Mouse (Mus musculus) midbrain, embryonic 11.5 days (tissue): ENCODE data around the gene Senp2. TPM values are rescaled to one million over a fixed set of nuclear protein-coding genes. Genes with fewer than 3 reads are reported as not detected.
"Not testable (repeated sequence)": the region's sequence is repeated elsewhere in the genome, so short reads cannot be mapped to it uniquely, and the experiment has no call there.

Source experiments
- ATAC-seq: fragments of 200-750 bp; cut with Nextera tagmentation; 2 replicates; pipeline ENCODE4 v1.8.0; 2017; ENCODE audit warnings: moderate TSS enrichment, moderate library complexity; ENCODE audit not compliant: low FRiP score
- DNase-seq: peaks from one replicate; pipeline ENCODE4 v3.0.0; 2015; ENCODE audit warnings: low spot score; ENCODE audit errors: missing footprints
- H3K27ac ChIP-seq: fragments of 300-500 bp; sonication (generic); 2 replicates; pipeline ENCODE4 v1.5.1; 2014; ENCODE audit warnings: low read depth, low read length
- H3K27me3 ChIP-seq: fragments of 300-500 bp; sonication (generic); 2 replicates; pipeline ENCODE4 v1.6.1; 2014; ENCODE audit warnings: mild to moderate bottlenecking, low read length, moderate library complexity, mixed read lengths; ENCODE audit not compliant: control insufficient read depth, insufficient read depth
- H3K36me3 ChIP-seq: fragments of 300-500 bp; sonication (generic); 2 replicates; pipeline ENCODE4 v1.6.1; 2014; ENCODE audit warnings: mild to moderate bottlenecking, low read length, moderate library complexity, mixed read lengths; ENCODE audit not compliant: control insufficient read depth, insufficient read depth
- H3K4me1 ChIP-seq: fragments of 300-500 bp; sonication (generic); 2 replicates; pipeline ENCODE4 v1.6.1; 2014; ENCODE audit warnings: low read length; ENCODE audit not compliant: control insufficient read depth, insufficient read depth
- H3K4me2 ChIP-seq: fragments of 300-500 bp; sonication (generic); 2 replicates; pipeline ENCODE4 v1.6.1; 2014; ENCODE audit warnings: mild to moderate bottlenecking, moderate library complexity
- H3K4me3 ChIP-seq: fragments of 300-500 bp; sonication (generic); 2 replicates; pipeline ENCODE4 v1.5.1; 2014; ENCODE audit warnings: low read depth, low read length
- H3K9ac ChIP-seq: fragments of 300-500 bp; sonication (generic); 2 replicates; pipeline ENCODE4 v1.6.1; 2014; ENCODE audit warnings: low read length
- H3K9me3 ChIP-seq: fragments of 300-500 bp; sonication (generic); 2 replicates; pipeline ENCODE4 v1.6.1; 2016; ENCODE audit warnings: low read length; ENCODE audit not compliant: control insufficient read depth
- WGBS: fragments of 180-500 bp; shearing (Covaris S2); extraction: QIAGEN DNeasy Blood & Tissue Kit; methylation state at CpG from one replicate; pipeline ENCODE4 v1.1.7; 2014; 5-methylcytosine and 5-hydroxymethylcytosine counted together
- polyA plus RNA-seq: library from polyadenylated mRNA; unstranded; fragments of >200 nt; fragmentation: Nextera tagmentation; extraction: Ambion mirVana; gene quantifications from 2 replicates; pipeline ENCODE4 v1.2.1, GENCODE M21; 2014

The Senp2 gene
- polyA plus RNA-seq, 1 experiment from 2014 or later, result 62.8 TPM

GRCm38 (mm10) chr16:21984091-21984490 is 25.2 kb upstream of the Senp2 start:
- Histone ChIP-seq H3K36me3 (no peaks in the 10 kb centered on the region), H3K4me1 (no peaks in the 10 kb centered on the region), H3K27me3 (no peaks in the 10 kb centered on the region), H3K27ac (no peak overlapping the region), H3K9me3 (no peaks in the 10 kb centered on the region), H3K4me2 (no peak overlapping the region), H3K9ac (no peak overlapping the region), H3K4me3 (no peak overlapping the region)
- 81% methylated on average over 12 of the region's 12 CpGs for WGBS
- ATAC-seq (no peak), DNase-seq (no peak)

- Histone ChIP-seq H3K4me3 (no peak overlapping the region), H3K9me3 (no peaks in the 10 kb centered on the region), H3K9ac (no peak overlapping the region), H3K27ac (no peak overlapping the region), H3K4me2 (no peak overlapping the region), H3K4me1 (no peaks in the 10 kb centered on the region), H3K27me3 (no peaks in the 10 kb centered on the region), H3K36me3 (no peaks in the 10 kb centered on the region)
- DNase-seq (no peak), ATAC-seq (no peak)
- WGBS, result 48% methylated on average over 3 of the region's 3 CpGs
Observed at GRCm38 (mm10) chr16:21986191-21986590, 23.1 kb upstream of the Senp2 start.

GRCm38 (mm10) chr16:21987956-21988355 is 21.3 kb upstream of the Senp2 start:
- WGBS, result 75% methylated on average over 5 of the region's 5 CpGs
- Histone ChIP-seq H3K27ac (no peak overlapping the region), H3K4me1 (no peaks in the 10 kb centered on the region), H3K9ac (no peak overlapping the region), H3K36me3 (no peaks in the 10 kb centered on the region), H3K4me3 (no peak overlapping the region), H3K27me3 (no peaks in the 10 kb centered on the region), H3K9me3 (no peaks in the 10 kb centered on the region), H3K4me2 (no peak overlapping the region)
- DNase-seq (no peak), ATAC-seq (no peak)

GRCm38 (mm10) chr16:21990893-21991292 is 18.4 kb upstream of the Senp2 start:
- H3K4me2 ChIP-seq, ATAC-seq, H3K9ac ChIP-seq, H3K9me3 ChIP-seq, H3K36me3 ChIP-seq, H3K4me1 ChIP-seq, DNase-seq, H3K27ac ChIP-seq, H3K4me3 ChIP-seq, H3K27me3 ChIP-seq: not testable (repeated sequence)

- DNase-seq (no peak), ATAC-seq (no peak)
- Histone ChIP-seq H3K36me3 (no peaks in the 10 kb centered on the region), H3K9me3 (no peaks in the 10 kb centered on the region), H3K4me1 (no peaks in the 10 kb centered on the region), H3K4me3 (no peak overlapping the region), H3K27me3 (no peaks in the 10 kb centered on the region), H3K27ac (no peak overlapping the region), H3K9ac (no peak overlapping the region), H3K4me2 (no peak overlapping the region)
- 86% methylated on average over 2 of the region's 2 CpGs for WGBS
Observed at GRCm38 (mm10) chr16:21991774-21992173, 17.5 kb upstream of the Senp2 start.

- no peaks in the 10 kb centered on the region for H3K36me3 ChIP-seq
- ATAC-seq, result no peak
- no peaks in the 10 kb centered on the region for H3K9me3 ChIP-seq
- H3K9ac ChIP-seq, result no peak within 1 kb of the TSS
- H3K27me3 ChIP-seq, result no peaks in the 10 kb centered on the region
- H3K4me2 ChIP-seq, result peak within 1 kb of the TSS; percentile 31
- DNase-seq, result peak; percentile 87
- no peak within 1 kb of the TSS for H3K27ac ChIP-seq
- 17% methylated on average over 16 of the region's 16 CpGs for WGBS
- H3K4me3 ChIP-seq, result no peak within 1 kb of the TSS
- H3K4me1 ChIP-seq, result no peaks in the 10 kb centered on the region
Observed at GRCm38 (mm10) chr16:21995304-21995703, 14.0 kb upstream of the Senp2 start, which contains the start of gene Liph. Gene Liph, minus strand, starts transcription at chr16:21995663.

GRCm38 (mm10) chr16:21996402-21996801 is 12.9 kb upstream of the Senp2 start:
- no peak for DNase-seq
- Histone ChIP-seq H3K4me2 (no peak overlapping the region), H3K27ac (no peak overlapping the region)

GRCm38 (mm10) chr16:21996881-21997641 is 12.2 kb upstream of the Senp2 start:
- no peak overlapping the region for H3K27ac ChIP-seq
- WGBS, result 63% methylated on average over 5 of the region's 5 CpGs
- no peak overlapping the region for H3K4me2 ChIP-seq
- no peaks in the 10 kb centered on the region for H3K27me3 ChIP-seq
- H3K9ac ChIP-seq, result no peak overlapping the region
- DNase-seq, result no peak
- H3K9me3 ChIP-seq, result no peaks in the 10 kb centered on the region
- no peak overlapping the region for H3K4me3 ChIP-seq
- H3K36me3 ChIP-seq, result no peaks in the 10 kb centered on the region
- H3K4me1 ChIP-seq, result no peaks in the 10 kb centered on the region
- ATAC-seq, result no peak

More at GRCm38 (mm10) chr16:21996402-21996801, 12.9 kb upstream of the Senp2 start:
- Histone ChIP-seq H3K27me3 (no peaks in the 10 kb centered on the region), H3K4me1 (no peaks in the 10 kb centered on the region), H3K9ac (no peak overlapping the region), H3K36me3 (no peaks in the 10 kb centered on the region), H3K4me3 (no peak overlapping the region), H3K9me3 (no peaks in the 10 kb centered on the region)
- 66% methylated on average over 4 of the region's 4 CpGs for WGBS
- ATAC-seq, result no peak

GRCm38 (mm10) chr16:21998061-21998460 is 11.2 kb upstream of the Senp2 start:
- ATAC-seq (no peak), DNase-seq (no peak)
- H3K9me3 ChIP-seq, result no peaks in the 10 kb centered on the region
- no peak overlapping the region for H3K9ac ChIP-seq
- no peak overlapping the region for H3K4me2 ChIP-seq
- no peaks in the 10 kb centered on the region for H3K27me3 ChIP-seq
- H3K4me1 ChIP-seq, result no peaks in the 10 kb centered on the region
- H3K4me3 ChIP-seq, result no peak overlapping the region
- no peaks in the 10 kb centered on the region for H3K36me3 ChIP-seq
- no peak overlapping the region for H3K27ac ChIP-seq
- 85% methylated on average over 5 of the region's 5 CpGs for WGBS
